Mouse (Mus musculus) heart, adult 11 months (tissue): Measurements from ENCODE around the gene AC131692.1.
"Not testable (repeated sequence)": the region's sequence is repeated elsewhere in the genome, so short reads cannot be mapped to it uniquely, and the experiment has no call there.

ENCODE experiments used
- DNase-seq: peaks from one replicate; pipeline ENCODE4 v3.0.0; 2022

Gene AC131692.1

GRCm38 (mm10) chr19:6118677-6119185, 24.5 kb downstream of the AC131692.1 start:
- peak; percentile 93 for DNase-seq

- no peak for DNase-seq
These were observed 27.5 kb downstream of the AC131692.1 start for GRCm38 (mm10) chr19:6121761-6122160.

- DNase-seq: no peak
These were observed 29.1 kb downstream of the AC131692.1 start for GRCm38 (mm10) chr19:6123330-6123729.

GRCm38 (mm10) chr19:6124898-6125297, 30.7 kb downstream of the AC131692.1 start:
- DNase-seq: no peak

GRCm38 (mm10) chr19:6126289-6126688, 32.1 kb downstream of the AC131692.1 start:
- DNase-seq: no peak

GRCm38 (mm10) chr19:6126789-6127580, 32.8 kb downstream of the AC131692.1 start:
- no peak for DNase-seq

- peak; percentile 99 for DNase-seq
These were observed 33.6 kb downstream of the AC131692.1 start, which contains the start of gene Snx15 for GRCm38 (mm10) chr19:6127760-6128341. TSS of gene Snx15 (minus strand) at chr19:6128304.

- DNase-seq: not testable (repeated sequence)
These were observed 36.4 kb downstream of the AC131692.1 start for GRCm38 (mm10) chr19:6130414-6131128.

GRCm38 (mm10) chr19:6132171-6132827, 38.1 kb downstream of the AC131692.1 start:
- no peak for DNase-seq

- DNase-seq: not testable (repeated sequence)
These were observed 39.0 kb downstream of the AC131692.1 start for GRCm38 (mm10) chr19:6133197-6133596.

GRCm38 (mm10) chr19:6136397-6136796, 42.2 kb downstream of the AC131692.1 start:
- DNase-seq: no peak

- DNase-seq: peak; percentile 94
These were observed 45.5 kb downstream of the AC131692.1 start for GRCm38 (mm10) chr19:6139701-6140100.

GRCm38 (mm10) chr19:6140374-6140677, 46.1 kb downstream of the AC131692.1 start:
- DNase-seq: no peak

GRCm38 (mm10) chr19:6140678-6141393, 46.6 kb downstream of the AC131692.1 start, which contains the start of gene Batf2:
TSS of gene Batf2 (plus strand) at chr19:6140983.
- DNase-seq: peak; percentile 99

- no peak for DNase-seq
These were observed 47.2 kb downstream of the AC131692.1 start, which contains the start of gene Arl2 for GRCm38 (mm10) chr19:6141394-6141749. TSS of gene Arl2 (minus strand) at chr19:6141548.

- DNase-seq: no peak
These were observed 50.6 kb downstream of the AC131692.1 start for GRCm38 (mm10) chr19:6144842-6145241.
